Mouse (Mus musculus): Measurements from ENCODE around the gene Gpa33.
"Not testable (repeated sequence)": the region's sequence is repeated elsewhere in the genome, so short reads cannot be mapped to it uniquely, and the experiment has no call there.

The Gpa33 gene

DNA sequence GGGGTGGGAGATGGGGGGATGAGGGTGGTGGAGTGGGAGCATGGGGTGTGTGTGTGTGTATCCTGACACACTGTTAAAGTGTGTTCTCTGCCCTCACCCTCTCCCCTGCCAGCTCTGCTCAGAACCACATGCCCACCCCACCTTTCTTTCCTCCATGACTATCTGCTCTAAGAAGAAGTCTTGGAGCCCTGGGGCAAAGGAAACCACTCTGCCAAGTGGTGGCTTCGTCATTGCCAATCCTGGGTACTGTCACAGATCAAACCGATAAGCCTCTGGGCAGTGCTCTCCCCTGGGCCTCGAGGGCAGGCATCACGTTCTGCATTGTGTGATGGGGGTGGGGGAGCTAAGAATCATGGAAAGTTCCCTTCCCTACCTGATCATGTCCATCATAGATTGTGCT, 2.3 kb downstream of the Gpa33 start:
- DNase-seq (ENCODE audit: extremely low spot score, low read depth, low spot score): no peak

DNA sequence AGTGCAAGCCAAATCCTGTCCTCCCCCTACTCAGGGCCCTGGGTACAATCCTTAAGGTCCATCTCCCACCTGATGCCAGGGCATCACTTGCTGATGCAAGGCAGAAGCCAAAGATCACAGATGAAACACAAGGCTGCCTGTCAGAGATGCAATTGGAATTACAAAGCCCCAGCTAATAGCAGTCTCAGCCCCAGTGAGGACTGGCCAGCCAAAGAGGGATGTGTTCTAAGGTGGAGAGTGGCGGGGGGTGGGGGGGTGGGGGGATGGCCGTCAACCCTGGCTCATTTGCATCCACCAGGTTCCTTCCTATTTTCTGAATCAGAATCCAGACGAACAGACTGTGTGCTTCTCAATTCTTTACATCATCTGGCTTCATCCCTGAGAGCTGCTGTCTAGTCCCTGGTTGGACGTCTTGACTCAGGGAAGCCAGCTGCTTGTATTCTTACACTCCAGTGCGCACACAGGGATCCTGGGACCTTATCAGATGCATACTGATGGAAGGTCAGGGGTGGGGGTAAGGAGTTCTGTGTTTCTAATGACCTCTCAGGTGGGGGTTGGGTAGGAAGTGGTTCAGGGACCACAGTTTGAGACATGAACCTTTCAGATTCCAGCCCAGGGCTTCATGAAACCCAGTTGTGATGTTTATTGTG, 5.2 kb downstream of the Gpa33 start:
- DNase-seq (ENCODE audit: extremely low spot score, low read depth, low spot score): no peak

DNA sequence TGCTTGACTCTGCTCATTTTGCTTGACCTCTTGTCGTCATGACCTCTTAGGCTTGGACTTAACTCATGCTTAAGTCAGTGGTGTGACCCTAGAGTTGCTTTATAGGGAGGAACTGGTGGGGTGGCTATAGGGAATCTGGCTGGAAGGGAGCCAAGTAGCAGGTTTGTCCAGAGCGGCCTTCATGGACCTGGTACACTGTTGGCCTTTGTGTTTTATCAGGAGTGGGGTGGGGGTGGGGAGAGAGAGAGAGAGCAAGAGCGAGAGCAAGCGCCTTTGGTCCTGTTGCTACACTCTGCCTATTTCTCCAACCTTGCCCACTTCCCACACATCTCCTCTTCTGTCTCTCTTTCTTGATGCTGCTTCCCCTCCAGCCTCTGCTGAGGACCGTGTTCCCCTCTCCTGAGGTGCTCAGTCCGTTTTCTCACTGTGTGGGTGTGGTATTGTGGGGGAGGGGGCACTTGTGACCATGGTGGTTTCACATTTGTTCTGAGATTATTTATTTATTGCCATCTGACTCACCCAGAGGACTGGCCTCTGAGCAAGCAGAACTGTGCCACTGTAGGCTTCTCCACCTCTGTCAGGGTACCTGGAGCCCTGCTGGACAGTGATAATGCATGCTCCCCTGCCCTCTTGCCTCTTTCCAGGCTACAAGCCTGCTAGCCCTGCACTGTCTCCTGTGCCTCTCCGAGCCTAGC, 7.4 kb downstream of the Gpa33 start:
- no peak for DNase-seq (ENCODE audit: extremely low spot score, low read depth, low spot score)

DNA sequence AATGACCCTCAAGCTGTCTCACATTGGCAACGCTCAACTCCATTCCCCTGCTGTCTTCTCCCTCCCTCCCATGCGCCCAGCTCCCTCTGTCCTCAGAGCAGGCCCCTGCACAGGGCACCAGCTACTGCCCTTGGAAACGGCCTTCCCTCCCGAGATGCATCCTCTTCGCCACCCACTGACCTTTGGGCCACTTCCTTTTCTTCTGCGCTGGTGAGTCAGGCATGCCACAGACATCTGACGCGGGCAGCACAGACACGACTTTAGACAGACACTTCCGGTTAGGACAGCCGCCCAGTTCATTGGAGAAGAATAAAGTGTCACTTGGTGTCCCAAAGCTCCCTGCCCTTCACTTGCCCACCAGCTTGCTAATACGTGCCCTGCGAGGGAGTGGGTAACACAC, 8.1 kb downstream of the Gpa33 start:
- DNase-seq (ENCODE audit: extremely low spot score, low read depth, low spot score): no peak

DNA sequence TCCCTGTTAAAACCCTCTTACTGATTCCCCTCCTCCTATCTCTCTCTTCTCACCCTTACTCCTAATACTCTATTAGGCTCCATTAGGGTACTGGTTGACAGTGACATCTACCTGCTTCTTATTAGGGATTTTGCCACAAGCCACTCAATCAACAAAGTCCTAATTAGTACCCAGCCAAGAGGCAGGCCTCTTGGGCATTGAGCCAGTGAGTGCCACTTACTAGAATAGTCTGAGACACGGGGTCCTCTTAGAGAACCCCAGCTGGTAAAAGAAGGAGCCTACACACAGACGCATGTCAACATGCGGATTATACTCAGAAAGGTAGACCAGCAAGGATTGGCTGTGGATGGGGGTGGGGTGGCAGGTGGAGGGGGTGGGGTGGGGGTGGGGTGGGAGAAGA, 9.1 kb downstream of the Gpa33 start:
- no peak for DNase-seq (ENCODE audit: extremely low spot score, low read depth, low spot score)

DNA sequence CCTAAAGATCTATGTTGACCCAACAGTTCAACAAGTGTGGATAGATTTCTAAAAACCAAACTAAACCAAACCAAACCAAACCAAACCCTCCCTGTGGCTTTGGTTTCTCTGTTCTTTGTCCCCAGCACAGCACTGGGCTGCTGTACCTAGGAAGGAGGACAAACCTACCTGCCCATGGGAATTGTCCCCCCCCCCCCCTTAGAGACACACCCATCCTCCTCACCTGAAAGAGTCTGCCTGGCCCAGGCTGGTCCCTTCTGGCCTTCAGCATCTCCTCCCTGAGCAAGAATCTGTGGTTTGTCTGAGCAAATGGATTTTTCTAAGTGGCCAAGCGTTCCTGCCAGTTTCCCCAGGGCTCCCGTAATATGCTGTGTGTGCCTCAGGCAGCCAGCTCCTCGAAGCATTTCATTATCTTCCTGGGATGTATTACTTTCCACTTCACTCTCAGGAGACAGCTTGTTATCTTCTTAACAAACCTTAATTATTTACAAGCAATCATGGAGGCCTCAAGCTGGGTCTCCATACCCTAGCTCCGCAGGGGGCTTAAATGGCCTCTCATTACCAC, 9.7 kb downstream of the Gpa33 start:
- no peak for DNase-seq (ENCODE audit: extremely low spot score, low read depth, low spot score)

DNA sequence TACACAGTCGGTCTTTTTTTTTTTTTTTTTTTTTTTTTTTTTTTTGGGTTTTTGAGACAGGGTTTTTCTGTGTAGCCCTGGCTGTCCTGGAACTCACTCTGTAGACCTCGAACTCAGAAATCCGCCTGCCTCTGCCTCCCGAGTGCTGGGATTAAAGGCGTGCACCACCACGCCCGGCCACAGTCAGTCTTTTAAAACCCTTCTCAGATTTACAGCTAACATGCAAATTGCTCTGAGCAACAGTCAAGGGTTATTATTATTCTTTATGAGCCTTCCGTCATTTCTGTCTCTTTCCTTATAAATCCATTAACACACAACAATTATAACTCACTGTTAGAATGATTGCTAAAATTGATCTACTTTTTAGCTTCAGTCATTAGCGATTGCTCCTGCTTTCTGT, 11.8 kb downstream of the Gpa33 start:
- not testable (repeated sequence) for DNase-seq (ENCODE audit: extremely low spot score, low read depth, low spot score)

DNA sequence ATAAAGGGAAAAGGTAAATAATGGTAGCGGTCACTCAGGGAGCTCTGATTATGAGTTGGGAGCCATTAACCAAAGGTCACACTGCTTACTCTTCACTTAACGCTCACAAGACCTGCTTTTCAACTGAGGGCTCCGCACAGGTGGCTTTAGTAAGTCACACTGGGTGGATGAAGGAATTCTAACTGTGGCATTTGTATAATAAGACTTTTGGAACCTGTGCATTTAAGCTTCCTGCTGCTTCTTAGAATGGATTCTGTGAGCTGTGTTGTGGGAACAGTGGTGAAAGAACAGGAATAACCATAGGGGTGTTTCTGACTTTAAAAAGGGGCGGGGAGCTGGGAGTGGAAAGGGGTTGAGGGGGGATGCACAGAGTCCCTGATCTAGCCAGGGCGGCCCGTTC, 12.3 kb downstream of the Gpa33 start:
- DNase-seq (ENCODE audit: extremely low spot score, low read depth, low spot score): no peak

DNA sequence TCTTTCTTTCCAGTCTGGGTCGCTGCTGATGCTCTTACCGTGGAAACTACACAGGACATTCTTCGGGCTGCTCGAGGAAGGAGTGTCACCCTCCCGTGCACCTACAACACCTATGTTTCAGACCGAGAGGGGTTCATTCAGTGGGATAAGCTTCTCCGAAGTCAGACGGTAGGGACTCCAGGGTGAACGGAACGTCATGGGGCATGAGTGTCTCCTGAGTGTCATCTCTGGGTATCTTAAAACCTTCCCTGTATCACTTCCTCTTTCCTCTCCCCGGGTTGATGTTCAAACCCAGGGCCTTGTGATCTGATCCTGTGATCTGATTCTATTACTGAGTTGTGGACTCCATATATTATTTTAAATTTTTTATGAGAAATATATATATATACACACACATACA, 16.6 kb downstream of the Gpa33 start:
- DNase-seq (ENCODE audit: extremely low spot score, low read depth, low spot score): no peak

DNA sequence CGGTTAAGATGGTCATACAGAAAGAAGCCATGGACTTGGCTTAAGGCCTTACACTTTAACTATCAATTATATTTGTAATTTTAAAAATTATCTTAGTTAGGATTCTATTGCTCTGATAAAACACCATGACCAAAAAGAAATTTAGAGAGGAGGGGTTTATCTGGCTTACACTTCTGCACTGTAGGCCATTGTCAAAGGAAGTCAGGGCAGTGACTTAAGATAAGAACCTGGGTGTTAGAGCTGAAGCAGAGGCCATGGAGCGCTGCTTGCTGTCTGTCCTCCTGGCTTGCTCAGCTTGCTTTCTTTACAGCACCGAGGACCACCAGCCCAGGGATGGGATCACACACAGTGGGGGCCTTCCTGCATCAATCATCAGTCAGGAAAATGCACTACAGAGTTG, 17.6 kb downstream of the Gpa33 start:
- DNase-seq (ENCODE audit: extremely low spot score, low read depth, low spot score): no peak

DNA sequence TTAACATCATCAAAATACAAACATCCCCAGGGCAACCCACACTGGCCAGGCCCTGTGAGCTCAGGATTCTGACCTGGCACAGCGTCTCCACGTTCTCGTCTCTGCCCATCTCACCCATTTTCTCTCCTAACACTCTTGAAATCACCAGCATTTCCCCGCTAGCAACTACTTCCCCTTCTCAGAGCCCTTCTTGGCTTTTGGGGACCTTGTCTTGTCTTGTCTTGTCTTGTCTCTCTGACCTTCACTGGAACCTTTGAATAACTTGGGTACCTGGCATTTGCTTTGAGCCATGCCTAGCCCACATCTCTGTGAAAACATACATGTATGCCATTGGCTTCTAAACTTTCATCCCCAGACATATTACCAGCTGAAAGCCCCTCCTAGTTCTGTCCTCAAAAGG, 19.4 kb downstream of the Gpa33 start:
- no peak for DNase-seq (ENCODE audit: extremely low spot score, low read depth, low spot score)

DNA sequence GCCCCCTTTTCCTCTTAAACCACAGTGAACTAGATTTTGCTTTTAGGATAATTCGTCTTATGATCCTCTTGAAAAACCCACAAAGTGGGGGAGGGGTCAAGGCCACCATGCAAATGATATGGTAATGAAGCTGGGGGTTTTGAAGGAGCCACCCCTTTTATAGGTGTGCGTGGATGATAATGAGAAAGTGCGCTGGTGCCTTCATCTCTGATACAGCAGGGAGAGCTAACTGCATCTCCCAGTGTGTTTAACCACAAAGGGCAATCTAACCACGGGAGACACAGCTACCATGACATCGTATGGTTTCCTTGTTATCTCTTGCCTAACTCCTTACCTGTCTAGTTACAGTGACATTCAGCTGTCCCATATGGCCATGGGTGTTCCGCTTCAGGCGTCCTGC, 20.0 kb downstream of the Gpa33 start:
- no peak for DNase-seq (ENCODE audit: extremely low spot score, low read depth, low spot score)

DNA sequence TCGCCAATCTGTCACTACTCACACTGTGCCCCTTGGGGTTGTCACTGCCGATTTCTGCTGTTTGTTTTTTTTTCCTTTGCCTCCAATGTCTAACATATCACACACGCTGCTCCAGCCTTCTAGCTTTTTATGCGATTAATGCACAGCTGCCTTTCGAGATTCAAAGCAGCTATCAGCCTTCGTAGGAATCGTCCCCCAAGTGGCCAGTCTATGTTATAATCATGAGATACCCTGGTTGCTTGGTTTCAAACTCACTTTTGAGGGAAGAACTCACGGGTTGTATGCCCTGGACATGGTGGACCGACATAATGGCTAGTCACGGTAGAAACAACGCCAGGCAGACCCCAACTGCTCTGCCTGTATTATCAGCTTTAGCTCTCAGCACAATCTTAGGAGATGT, 21.3 kb downstream of the Gpa33 start:
- no peak for DNase-seq (ENCODE audit: extremely low spot score, low read depth, low spot score)

DNA sequence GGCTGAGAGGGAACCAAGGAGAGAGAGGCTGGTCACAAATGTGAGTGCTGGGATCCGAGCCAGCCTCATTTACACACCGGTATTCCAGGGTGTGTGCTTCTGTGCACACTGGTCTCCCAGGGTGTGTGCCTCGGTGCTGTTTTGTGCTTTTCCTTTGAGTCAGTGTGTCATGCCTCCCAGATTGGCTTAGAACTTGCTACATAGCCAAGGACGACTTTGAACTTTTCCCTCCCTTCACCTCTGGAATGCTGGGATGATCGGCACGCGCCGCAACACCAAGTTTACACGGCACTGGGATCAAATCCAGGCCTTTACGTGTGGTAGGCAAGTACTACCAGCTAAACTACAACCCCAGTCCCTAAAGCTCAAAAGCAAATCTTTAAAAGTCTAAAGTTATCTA, 22.0 kb downstream of the Gpa33 start:
- DNase-seq (ENCODE audit: extremely low spot score, low read depth, low spot score): no peak

DNA sequence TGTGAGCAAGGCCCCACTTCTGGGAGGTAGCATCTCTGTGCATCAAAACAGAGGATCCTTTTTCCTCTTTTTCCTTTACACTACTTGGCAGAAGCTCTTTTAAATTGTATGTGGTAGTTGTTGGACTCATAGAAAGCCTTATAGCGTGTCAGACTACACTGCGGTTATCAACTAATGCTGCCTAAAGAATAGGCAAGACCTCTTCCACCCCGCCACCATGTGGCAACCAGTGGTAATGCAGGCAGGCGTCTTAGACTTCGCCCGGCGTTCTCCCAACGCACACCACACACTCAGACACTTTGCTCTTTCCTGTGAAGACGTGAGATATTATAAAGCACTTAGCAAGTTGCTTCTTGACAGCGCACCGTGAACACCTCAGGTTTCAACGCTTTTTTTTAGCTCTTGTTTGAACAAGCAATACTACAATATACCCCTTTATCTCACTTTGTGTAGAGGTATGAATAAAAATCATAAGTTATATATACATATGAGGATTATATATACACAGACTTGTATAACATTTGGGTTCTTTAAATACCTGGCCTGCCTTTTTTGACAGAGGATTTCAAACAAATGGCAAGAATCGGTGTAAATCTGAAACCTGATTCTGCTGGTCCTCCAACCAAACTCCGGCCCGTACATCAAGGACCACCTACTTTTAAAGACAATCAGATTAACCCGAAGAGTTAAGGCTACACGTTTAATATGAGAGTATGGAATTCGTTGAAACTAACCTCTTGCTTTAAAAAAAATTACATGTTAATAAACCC, 23.5 kb downstream of the Gpa33 start:
- DNase-seq (ENCODE audit: extremely low spot score, low read depth, low spot score): peak; percentile 76

DNA sequence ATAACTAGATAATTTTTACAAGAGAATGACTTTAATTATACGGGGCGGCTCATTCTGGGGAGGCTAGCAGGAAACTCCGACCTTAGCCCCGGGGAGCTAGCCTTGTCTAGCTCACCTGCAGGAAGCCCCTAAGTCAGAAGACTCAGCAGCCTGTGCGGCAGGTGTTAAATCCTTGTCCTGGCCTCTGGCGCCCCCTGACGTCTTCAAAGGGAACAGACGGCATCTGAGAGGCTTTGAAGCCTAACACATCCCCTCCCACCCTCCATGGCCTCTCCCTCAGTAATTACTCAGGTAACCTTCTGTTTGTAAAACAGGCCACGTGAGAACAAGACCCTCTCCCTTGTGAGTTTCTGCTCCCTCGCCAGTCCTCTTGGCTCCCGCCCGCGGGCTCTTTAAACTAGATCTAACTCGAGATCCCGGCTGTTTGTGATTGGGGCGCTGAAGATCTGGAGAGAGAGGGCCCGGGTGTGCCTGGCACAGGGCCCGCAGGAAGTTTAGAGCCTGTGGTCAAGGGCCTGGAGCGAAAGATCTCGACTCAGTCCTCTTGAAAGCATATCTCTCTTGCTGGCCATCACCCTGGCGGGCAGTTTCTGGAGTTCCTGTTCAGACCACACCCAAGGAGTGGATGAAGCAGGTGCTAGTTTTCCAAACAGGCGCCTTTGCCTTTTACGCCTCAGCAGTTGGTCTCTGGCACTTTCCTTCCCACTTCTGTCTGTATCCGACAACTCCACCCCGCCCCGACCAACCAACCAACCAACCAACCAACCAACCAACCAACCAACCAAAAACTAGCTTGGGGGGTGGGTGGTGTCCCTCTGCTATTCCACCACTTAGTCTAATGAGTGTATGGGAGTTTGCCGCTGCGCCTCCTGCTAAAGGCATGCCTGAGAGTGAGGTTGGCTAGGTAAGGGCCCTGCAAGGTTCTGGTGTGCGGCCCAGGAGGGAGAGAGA, 24.4 kb downstream of the Gpa33 start:
- no peak for DNase-seq (ENCODE audit: extremely low spot score, low read depth, low spot score)

DNA sequence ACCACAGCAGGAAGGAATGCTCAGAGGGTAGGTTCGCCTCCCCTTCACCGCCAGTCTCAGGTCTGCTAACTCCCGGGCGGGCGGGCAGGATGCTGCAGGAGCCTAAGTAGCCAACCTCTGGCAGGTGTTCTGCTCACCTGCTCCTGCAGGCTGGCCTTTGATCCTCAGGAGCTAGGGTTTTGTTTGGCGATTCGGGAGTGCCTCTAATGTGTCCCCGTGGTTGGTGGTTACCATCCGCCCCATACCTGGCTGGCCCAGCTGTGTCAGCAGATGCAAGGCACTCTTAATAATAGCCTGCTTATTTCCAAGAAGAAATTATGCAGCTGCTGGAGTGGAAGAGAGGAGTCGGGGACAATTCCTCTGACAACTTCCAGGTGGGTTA, 25.1 kb downstream of the Gpa33 start:
- no peak for DNase-seq (ENCODE audit: extremely low spot score, low read depth, low spot score)

DNA sequence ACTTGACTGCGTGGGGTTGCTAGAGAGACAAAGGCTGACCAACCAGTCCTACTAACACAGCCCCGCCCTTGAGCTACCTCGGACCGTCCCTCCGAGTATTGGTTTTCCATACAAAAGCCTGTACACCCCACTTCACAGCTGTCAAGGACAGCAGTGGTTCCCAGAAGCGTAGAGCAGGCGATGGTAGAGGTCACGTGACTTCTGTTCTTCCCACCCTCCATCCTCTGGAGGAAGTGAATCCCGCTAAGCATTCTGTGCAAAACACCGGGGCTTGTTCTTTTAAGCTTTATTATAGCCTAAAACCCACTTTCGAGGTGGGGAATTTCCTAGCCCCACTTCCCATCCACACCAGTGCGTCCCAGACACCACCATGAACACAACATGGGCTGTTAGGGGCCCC, 27.7 kb downstream of the Gpa33 start:
- no peak for DNase-seq (ENCODE audit: extremely low spot score, low read depth, low spot score)

DNA sequence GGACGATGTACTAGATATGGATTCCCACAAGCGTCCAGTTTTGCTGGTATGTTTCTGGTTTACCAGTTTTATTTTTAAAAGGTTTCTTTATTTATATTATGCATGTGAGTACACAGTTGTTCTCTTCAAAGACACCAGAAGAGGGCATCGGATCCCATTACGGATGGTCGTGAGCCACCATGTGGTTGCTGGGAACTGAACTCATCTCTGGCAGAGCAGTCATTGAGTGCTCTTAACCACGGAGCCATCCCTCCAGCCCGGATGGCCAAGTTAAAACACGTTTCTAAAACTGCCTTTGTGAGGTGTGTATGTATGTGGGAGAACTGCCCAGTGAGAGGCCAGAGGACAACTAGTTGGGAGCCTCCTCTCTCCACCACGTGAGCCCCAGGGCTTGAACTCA, 28.6 kb downstream of the Gpa33 start:
- no peak for DNase-seq (ENCODE audit: extremely low spot score, low read depth, low spot score)

DNA sequence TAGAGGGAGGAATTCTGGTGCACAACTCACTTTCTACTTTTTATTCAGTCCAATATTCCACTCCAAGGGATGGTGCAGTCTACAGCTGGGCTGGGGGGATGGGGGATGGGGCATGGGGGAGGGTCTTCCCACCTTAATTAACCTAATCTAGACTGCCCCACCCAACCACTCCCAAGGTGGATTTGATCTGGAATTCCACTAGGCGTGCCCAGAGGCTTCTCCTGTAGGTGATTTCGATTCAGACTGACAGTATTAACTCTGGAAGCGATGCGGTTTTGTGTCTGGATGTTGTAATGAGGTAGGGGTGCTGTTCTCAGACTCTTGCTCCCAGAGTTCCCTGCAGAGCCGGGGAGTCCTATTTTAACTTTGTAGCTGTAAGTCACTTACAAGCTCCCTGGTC, 30.1 kb downstream of the Gpa33 start:
- no peak for DNase-seq (ENCODE audit: extremely low spot score, low read depth, low spot score)
